17 mouse cellular contexts compared by ENCODE assay signal in genomic region chr13:44788352-44789125, GRCm38 (mm10).
"Had no signal": no experiment of that assay in that cellular context is flagged by ENCODE, and none has a peak within 500 bp of the region (broad histone marks: within the 10 kb centered on the region; RNA-seq: fewer than 3 reads in every experiment).

No protein-coding gene starts in this region.

- H3K9ac ChIP-seq: limb, embryonic 12.5 days; liver, embryonic 13.5 days; liver, postnatal 0 days; lung, embryonic 15.5 days; midbrain, embryonic 13.5 days; neural tube, embryonic 15.5 days had no signal

- H3K36me3 ChIP-seq: limb, embryonic 12.5 days; liver, embryonic 13.5 days; lung, embryonic 15.5 days; midbrain, embryonic 13.5 days; neural tube, embryonic 15.5 days had no signal

- ATAC-seq: liver, postnatal 0 days; midbrain, embryonic 13.5 days had no signal

- H3K4me2 ChIP-seq: limb, embryonic 12.5 days; liver, embryonic 13.5 days; lung, embryonic 15.5 days; midbrain, embryonic 13.5 days; neural tube, embryonic 15.5 days had no signal

- H3K27me3 ChIP-seq: limb, embryonic 12.5 days; liver, embryonic 13.5 days; lung, embryonic 15.5 days; midbrain, embryonic 13.5 days; neural tube, embryonic 15.5 days had no signal

- H3K9me3 ChIP-seq: limb, embryonic 12.5 days; liver, embryonic 13.5 days; lung, embryonic 15.5 days; midbrain, embryonic 13.5 days; neural tube, embryonic 15.5 days had no signal

- H3K27ac ChIP-seq: limb, embryonic 12.5 days; liver, embryonic 13.5 days; lung, embryonic 15.5 days; macrophage; midbrain, embryonic 13.5 days; neural tube, embryonic 15.5 days; stomach, postnatal 0 days had no signal

- DNase-seq: kidney, postnatal 36 days; layer of hippocampus, adult 9-11 months; layer of hippocampus, postnatal 36 days; liver; liver, embryonic 13.5 days; liver, postnatal 0 days; lung, postnatal 14 days; right cerebral cortex, adult 18-20 months; right cerebral cortex, postnatal 25 days; thymus, postnatal 4 days had no signal

- H3K4me3 ChIP-seq: limb, embryonic 12.5 days; liver, embryonic 13.5 days; lung, embryonic 15.5 days; midbrain, embryonic 13.5 days; myocyte; neural tube, embryonic 15.5 days had no signal
